Mouse (Mus musculus) bone marrow macrophage, adult 2 months (primary cell): ENCODE data around the gene Esrra.

ENCODE experiments used
- CTCF ChIP-seq: IDR thresholded peaks from 2 replicates; pipeline ENCODE4 v1.5.1; 2012; ENCODE audit warnings: low read depth, mild to moderate bottlenecking, low read length, moderate library complexity
- POLR2A ChIP-seq: IDR thresholded peaks from 2 replicates; pipeline ENCODE4 v1.6.1; 2012; ENCODE audit warnings: mild to moderate bottlenecking, low read depth, low read length, borderline replicate concordance

DNA sequence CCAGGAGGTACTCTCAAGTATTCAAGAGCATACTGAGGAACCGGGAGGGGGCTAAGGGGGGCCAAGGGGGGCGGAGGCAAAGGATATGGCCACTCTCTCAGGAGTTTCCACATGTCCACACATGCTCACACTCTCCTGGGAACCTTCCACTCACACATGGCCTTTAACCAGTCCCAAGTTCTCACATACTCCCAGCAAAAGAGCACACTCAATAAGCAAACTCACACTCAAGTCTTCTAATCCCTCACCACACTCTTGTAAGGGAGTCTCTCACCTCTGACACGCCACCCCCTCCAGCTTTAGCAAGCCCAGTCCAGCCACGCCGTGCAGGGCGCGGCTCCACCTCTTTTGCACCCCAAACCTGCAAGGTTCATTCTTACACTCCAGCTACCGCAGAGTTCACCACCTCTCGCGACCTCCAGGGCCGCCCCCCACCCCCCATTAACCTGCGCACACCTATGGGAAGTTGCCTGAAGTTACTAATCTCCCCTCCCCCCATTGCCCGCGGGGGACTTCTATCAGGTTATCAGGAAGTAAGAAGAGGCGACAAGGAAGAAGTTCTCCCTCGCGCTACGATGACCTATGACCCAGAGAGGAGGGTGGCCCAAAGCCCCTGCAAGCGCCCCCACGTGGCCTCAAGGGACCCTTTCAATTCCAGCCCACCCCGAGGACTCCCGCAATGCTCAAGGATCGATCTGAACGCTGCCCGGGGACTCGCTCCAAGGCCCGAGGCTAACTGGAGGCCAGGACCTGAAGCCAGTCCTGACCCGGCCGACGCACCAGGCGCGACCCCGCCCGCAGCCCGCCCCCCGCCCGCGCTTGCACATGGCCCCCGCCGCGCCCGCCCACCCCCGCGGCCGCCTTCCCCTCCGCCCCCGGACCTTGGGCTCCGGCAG is 624 bp downstream of the Esrra start:
- TF ChIP-seq CTCF (no peak), POLR2A (no peak)
